Mouse (Mus musculus) adrenal gland, adult 8-10 months (tissue): Measurements from ENCODE around the gene Coro2a. TPM values are rescaled to one million over a fixed set of nuclear protein-coding genes. Genes with fewer than 3 reads are reported as not detected.
"Not testable (repeated sequence)": the region's sequence is repeated elsewhere in the genome, so short reads cannot be mapped to it uniquely, and the experiment has no call there.

Experiments
- DNase-seq: peaks from one replicate; pipeline ENCODE4 v3.0.0; 2022
- total RNA-seq, 4 experiments: library from RNA; stranded (reverse); gene quantifications; 2 replicates each; pipeline ENCODE4 v1.2.4; 2022

The Coro2a gene
- total RNA-seq, result 1 to 10 TPM; 2.7 to 6.3 (median 5.1) TPM

DNA sequence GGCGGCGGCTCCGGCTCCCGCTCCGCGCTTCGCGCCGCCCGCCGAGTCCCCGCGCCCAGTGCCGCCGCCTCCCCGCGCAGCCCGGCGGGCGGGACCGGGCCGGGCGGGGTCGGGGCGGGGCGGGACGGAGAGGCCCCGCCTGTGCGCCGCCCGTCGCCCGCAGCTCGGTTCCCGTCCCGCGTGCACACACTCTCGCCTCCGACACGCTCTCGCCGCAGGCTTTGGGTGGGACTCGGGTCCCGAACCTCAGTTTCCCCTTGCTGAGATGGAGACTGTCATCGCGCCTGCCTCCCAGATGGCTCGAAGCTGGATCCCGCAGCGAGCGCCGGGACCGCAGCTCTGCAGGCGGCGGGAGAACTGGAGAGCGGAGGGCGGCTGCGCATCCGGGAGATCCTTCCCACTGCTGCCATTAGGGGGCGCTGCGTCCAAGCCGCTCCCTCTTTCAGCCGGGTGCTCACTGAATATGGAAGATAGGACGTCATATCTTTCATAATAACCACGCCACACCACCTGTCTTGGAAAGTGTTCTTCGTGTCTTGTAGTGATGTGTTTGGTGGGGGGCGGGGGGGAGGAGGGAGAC is at the start of gene Coro2a:
Gene Coro2a (minus strand): TSS at position 359 of the 580 bp plus-strand sequence.
- DNase-seq, result peak; percentile 70

DNA sequence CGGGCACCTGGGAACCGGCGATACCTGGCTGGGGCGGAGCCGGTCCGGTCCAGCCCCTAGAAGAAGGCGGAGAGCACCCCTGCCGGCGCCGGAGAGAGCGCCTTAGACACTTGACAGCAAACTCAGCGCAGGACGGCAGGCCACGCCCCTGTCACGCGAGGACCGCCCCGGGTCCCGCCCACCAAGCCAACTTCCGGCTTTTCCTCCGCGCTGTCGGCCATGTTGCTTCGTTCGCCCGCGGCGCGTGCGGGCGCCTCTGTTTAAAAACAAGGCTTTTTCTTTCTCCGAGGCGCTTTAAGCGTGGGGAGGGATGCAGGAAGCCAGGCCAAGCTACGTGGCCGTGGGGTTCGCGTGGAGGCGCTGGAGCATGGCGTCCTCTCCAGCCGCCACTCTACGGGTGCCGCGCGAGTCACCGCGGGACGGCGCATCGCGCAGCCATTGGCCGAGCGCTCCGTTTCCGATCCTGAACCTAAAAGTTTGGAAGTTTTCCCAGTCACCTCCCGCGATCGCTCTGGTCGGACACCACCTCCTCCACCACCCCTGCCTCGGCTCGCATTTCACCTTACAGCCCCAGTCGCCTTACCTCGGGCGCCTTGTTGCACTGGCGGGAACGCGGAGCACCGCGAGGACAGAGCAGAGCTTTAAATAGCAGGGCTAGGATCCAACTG is 48.2 kb upstream of the Coro2a start, which contains the start of gene Tbc1d2:
Gene Tbc1d2 (minus strand): TSS at position 124 of the 668 bp plus-strand sequence.
- peak; percentile 90 for DNase-seq

DNA sequence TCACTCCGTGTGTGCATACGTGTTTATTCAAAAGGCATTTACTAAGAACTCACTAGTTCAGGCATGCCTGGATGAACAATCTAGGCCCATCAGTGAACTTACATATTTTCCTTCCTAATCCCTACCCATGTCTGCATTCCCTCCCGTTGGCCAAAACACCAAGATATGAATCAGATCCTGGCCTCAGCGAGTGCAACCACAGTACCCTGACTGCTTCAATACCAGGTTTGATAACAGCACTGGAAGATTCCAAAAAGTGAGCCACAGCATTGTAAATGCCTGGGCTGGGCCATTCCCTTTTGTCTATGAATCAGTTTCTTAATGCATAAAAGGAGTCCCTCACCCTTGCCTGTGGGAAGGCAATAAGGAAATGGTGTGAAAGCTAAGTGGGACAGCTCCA is 47.2 kb upstream of the Coro2a start:
- no peak for DNase-seq

DNA sequence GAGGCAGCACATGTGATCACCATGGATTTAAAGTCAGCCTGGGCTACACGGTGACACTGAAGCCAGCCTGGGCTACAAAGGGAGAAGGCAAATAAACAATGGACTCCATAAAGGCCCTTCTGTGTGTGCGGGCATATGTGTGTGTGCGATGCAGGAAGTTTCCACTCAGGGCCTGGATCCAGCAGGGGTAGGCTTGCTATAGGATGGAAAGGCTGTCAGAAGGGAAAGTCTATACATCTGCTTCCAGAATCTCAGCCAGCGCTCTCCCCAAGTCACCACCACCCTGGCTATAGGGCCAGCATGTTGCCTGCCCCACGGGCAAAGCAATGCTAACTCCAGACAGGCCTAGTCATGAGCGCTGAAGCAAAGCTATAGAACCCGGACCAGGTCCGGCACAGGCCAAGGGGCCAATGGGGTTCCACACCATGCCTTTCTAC is 41.7 kb upstream of the Coro2a start:
- DNase-seq, result no peak

DNA sequence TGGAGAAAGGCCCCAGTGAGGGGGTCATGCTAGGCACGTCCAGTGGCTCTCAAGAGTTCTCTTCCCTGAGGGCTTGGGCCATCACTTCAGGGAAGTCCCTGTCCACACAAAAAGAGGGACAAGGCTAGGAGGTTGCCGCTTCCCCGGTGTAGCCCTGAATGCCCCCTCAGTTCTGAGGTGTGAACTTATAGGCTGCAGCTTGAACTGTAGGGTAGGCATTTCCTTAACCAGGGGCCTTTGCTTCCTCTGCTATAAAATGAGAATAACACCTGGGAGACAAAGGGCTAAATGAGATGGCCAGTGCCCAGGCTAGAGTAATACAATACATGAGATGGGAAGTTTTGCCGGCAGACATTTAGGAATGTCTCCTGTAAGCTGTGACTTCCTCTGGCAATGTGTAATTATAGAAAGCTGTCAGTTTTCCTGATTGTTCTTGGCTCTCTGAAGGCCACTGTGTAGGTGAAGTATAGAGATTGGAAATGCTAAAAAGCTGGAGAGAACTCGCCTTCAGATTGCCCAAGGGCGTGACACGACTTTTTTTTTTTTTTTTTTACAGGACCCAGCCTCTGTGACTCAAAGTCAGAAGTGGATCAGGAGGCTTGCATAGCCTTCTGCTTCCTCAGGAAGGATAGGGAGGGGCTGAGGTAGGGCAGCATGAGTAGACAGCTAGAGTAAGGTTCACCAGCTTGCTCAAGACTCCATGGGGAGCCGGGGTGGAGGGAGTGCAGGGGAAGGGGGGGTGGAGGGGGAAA is 41.1 kb upstream of the Coro2a start:
- DNase-seq, result no peak

DNA sequence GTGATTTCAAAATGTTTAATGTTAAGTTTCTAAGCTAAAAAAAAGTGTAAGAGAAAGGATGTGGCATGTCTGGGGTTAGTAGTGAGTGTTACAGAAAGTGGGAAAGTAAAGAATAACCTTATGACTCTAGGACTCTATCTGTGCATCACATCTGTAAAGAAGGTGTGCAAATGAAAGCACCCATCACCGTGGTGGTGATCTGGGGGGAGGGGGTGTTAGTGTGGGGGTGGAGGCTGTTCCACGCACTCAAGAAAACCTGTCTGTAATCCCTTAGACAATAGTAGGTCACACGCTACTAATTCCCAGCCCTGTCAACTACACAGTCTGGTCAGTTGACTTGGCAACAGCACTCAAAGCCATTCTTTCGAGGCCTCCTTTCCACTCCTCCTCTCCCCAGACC is 39.3 kb upstream of the Coro2a start:
- no peak for DNase-seq

DNA sequence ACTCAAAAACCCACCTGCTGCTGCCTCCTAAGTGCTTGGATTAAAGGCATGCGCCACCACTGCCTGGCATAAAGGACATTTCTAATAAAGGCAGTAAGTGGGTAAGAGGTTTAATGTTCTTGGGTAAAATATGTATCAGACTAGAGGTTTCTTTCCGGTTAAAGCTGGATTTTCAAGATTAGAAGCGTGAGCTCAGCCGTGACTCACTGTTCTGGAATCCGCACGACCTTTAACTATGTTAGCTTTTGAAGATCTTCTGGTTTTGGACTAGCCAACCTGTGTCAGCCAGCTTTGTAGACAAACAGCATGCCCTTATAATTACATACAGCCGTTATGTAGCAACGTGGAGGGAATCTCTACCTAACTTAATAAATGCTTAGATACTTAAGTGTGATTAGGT is 37.9 kb upstream of the Coro2a start:
- peak; percentile 54 for DNase-seq

DNA sequence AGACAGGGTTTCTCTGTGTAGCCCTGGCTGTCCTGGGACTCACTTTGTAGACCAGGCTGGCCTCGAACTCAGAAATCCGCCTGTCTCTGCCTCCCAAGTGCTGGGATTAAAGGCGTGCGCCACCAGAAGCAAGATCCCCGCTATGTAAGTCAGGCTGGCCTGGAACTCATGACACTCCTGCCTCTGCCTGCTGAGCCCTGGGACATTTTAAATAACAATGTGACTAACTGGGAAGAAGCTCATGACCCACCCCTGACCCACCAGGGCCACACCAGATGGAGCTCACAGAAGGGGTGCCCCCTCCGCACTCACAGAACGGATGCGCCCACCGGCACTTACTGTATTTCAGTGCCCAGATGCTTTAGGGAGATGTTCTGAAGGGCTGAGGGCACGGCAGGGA is 35.2 kb upstream of the Coro2a start:
- not testable (repeated sequence) for DNase-seq

DNA sequence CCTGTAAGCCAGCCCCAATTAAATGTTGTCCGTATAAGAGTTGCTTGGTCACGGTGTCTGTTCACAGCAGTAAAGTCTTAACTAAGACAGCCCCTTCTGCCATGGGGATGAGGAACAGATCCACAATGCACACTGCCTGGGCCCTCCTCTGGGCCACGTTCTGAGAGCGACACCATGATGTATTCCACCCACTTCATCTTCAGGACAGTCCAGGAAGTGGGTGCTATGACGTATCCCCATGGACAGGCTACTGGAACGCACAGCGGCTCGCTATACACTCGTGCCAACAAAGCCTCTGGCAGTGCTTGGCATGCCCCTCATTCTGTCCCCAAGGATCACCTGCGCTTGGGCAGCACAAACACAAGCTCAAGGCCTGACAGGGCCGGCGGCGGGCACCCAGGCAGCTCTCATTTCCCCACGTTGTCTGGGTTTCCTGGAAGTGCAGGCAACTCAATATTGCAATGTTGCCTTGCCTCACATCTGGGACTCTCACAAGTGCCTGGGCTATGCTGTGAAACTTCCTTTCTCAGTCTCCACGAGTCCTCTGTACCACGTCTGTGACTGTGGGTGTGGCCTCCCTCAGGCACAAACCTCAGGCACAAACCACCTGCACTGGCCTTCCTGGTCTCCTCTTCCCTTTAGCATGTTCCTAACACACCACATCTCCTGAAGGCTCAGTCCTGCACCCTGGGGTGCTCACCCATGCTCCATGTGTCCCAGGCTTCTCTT is 33.9 kb upstream of the Coro2a start:
- DNase-seq, result no peak

DNA sequence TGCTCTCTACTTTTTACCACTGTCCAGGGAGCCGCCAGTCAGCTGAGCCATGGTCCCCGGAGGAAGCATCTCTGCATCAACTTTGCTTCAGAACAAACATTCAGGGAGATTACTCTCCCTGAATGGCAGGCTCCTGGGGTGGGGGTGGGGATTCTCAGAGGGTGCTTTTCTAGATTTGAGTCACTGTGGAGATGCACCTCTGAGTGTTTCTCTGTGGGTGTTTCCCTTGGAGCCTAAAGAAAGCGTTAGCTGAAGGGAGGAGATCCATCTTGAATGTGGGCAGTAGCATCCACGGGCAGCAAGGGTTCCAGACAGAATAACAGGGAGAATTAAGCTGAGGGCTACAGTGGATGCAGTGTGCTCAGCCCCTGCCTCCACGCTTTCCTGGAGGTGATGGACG is 32.9 kb upstream of the Coro2a start:
- DNase-seq, result no peak

DNA sequence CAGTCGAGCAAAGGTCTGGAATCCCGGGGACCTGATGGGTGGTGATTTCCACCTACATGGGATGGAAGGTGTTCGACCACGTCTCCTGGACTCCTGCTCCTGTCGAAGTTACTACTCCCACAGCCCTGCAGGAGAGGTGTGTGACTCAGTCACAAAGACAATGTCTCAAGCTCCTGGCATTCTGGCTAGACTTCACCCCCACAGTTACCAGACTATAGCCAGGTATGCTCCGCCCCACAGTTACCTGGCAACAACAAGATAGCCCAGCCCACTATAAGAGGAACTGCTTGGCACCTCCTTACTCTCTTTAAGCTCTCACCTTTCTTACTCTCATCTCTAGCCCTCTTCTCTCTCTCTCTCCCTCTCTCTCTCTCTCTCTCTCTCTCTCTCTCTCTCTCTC is 31.6 kb upstream of the Coro2a start:
- not testable (repeated sequence) for DNase-seq

DNA sequence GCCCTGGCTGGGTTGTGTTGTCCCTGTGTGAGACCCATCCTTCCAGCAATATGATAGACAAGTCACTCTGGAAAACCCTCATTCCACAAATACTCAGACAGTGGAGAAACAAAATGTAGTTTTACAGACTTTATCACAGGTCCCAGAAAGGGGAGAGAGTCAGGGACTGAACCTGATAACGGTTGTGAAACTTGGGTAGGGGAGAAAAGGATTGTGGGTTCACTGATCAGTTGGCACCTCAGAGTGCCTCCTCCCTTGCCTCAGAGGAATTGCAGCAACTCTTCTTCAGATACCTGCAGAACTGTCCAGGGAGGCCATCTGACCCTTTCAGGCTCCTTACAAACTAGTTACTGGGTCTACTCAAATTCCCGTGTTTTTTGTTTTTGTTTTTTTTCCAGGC is 30.5 kb upstream of the Coro2a start:
- no peak for DNase-seq

DNA sequence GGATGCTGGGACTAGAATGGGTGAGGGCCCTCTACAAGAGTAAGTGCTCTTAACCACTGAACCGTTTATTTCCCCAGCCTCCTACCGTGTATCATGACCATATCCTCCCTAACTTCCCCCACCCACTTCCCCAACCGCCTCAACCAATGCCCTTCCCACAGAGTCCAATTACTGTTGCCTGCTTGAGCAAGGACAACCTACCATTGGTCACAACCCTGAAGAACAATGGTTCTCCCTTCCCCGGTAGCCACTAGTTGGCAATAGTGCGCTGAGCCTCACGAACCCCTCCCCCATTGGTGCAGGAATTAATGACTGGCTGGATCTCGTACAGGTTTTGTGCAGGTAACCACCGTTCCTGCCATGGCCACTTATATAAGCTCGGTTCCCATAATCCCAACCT is 28.4 kb upstream of the Coro2a start:
- no peak for DNase-seq

DNA sequence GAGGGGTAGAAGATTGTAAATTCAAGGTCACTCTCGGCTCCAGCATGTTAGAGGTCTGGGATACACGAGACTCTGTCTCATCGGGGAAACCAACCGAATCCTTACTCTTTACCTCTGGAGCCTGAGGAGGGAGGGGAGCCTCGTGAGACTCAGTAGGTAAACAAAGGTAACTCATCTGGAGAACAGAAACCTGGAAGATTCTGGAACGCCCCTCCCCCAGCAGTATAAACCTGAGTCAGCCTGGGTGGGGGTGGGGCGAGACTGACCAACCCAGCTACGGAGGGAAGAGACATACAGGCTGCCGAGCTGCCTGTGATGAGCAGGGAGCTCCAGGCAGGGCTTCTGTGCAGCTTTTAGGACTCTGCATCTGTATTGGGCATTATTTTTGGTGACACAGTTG is 26.9 kb upstream of the Coro2a start:
- no peak for DNase-seq

DNA sequence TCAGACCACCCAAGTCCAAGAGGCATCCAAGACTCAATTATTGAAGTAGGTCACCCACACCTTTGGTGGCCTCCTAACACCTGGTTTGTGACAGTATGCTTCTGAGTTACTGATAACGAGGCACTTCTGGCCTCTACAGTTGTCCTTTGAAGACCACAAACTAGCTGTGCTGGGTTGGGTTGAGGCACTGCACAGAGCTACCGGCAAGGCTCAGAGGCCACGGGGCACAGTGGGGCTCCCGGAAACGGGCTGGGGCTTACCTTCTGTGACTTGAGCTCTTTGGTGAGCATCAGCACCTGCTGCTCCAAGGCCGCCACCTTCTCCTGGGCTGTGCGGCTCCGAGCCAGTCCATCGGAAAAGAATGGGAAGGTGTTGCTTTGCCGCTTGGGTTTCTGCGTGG is 26.1 kb upstream of the Coro2a start:
- DNase-seq, result no peak

DNA sequence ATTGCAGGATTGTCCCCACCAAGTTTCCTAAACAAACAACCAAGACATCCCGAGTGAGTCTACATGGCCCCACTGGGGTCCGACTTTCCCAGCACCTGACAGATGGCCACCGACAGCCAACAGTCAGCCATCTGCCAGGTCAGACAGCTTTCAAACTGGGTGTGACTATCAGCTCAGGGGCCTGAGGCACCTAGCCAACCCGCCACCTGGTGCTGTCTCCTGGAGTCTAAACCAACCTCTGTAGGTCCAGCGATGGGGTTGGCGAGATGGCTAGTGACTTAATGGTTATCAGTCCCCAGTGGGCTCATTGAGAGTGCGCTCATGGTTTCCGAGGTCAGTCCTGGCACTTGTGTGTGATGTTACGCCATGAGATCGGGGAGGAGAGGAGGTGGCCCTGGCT is 23.1 kb upstream of the Coro2a start:
- DNase-seq, result no peak

DNA sequence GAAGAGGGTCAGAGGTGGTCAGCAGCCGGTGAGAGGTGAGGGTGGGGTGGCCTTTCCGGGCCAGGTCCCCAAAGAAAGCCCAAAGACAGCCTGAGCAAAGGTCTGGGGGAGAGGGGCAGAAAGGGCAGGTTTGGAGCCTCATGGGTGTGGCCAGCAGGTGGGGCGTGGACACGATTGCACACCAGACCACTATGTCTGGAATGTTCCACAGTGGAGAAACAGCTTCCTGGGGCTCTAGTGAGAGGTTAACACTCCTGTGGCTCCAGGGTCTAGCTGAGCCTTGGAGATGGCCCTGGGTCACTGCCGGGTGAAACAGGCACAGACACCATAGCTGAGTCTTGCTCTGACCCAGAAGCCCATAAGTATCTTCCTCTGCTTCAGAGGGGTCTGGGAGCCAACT is 21.0 kb upstream of the Coro2a start:
- DNase-seq, result no peak

DNA sequence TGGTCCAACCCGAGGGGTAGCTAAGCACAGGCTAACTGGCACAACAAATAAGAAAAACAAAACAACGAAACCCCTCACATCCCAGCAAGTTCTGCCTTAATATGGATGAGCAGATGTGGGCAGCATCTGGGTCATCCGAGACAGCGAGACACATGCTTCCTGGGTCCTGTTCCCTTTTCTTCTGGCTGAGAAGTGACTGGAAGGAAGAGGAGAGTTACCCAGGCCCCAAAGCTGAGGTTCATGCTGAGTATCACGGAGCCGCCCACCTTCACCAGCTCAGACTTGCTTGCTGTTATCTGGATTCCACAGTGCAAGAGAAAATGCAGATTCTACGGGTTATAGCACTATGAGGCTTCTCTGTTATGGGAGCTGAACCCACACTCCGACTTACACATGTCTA is 18.9 kb upstream of the Coro2a start:
- DNase-seq, result no peak

DNA sequence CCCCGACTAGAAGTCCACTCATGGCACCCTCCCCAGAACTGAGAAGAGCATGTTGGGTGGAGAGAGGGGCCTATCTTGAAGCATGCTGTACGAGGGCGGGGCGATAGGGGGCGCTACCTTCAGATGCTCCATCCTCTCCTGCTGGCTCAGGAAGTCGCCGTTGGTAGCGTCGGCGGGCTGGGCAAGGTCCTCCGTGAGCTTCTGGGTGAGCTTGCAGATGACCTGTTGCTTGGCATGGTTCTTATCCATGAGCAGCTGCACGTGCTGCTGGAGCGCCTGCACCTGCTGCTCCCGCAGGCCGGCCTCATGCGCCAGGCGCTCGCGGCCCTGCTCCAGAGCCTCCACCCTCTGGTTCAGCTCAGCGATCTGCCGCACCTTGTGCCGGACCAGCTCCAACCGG is 18.3 kb upstream of the Coro2a start:
- no peak for DNase-seq

DNA sequence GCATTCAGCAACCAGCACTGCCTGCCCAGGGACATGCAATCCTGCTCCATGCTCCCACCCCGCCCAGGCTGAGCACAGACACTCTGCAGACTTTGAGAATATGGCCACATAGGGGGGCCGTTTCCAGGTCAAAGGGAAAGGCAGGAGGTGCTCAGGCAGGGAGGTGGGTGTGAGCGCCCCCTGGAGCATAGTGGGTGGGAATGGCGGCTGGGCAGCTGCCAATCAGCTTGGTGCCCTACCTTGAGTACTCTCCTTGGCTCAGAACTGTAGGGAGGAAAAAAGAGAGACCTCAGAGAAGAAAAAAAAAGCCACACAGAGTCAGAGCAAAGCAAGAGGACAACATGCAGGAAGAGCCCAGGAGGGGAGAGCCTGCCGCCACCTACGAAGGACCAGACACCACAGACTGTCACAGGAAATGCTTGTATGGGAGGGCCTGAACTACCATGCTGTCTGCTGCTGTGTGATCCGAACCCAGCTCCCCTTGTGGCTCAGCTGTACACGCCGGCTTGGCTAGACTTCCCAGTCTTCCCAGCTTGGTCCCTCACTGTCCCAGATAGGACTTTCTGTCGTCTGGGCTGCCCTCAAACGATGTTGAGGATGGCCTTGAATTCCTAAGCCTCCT is 16.3 kb upstream of the Coro2a start:
- no peak for DNase-seq

DNA sequence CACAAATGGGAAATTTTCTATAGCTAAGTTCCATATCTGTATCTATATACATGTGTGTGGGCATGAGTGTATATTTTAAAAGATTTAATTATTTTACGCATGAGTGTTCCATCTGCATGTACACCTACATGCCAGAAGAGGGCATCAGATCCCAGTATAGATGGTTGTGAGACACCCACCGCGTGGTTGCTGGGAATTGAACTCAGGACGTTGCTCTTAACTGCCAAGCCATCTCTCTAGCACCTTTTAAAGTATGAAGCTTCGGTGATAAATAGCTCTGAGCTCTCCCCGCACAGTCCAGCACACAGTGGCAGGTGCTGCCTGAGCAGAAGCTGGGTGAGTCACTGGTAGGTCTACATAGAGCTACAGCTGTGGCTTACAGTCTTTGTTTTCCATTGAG is 15.4 kb upstream of the Coro2a start:
- DNase-seq, result no peak

DNA sequence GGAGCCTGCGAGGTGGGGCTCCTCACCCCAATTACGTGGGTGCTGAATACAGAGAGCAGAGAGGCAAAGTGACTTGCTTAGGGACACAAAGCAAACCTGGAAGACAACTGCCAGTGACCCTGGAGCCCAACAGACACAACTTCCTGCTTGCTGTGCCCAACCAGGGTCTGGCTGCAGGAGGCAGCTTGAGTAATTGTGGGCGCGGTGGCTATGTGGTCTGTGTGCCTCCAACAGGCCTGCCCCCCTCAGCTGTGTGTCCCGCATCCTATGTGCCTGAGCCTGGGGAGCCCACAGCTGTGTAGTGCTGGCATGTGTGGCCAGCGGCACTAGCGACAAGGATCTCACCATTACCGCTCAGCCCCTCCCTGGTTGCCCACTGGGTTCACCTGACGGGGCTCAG is 12.6 kb upstream of the Coro2a start:
- no peak for DNase-seq

DNA sequence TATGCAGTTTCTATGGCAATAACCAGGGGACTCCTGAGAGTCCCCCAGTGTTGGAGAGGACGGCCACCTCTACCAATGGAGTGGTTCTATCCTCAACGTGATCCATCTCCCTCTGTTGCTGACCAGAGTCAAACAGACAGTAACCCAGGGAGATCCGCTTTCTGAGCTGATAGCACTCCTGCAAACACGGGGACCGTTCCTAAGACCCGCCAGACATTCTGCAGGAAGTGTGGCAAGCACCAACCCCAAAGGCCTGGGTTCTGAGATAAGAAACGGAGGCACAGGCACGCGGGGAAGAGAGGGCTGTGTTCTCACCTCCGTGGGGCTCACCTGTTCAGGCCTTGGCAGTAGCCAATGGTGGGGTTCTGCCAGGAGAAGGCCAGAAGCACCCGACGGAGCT is 11.6 kb upstream of the Coro2a start:
- no peak for DNase-seq
